Mouse (Mus musculus): Measurements from ENCODE around the gene Pak1. TPM values are rescaled to one million over a fixed set of nuclear protein-coding genes. Genes with fewer than 3 reads are reported as not detected.

Pak1 gene
- 88.8 and 104 TPM in 2 replicates for polyA plus RNA-seq (2014; fragmentation: Nextera tagmentation; extraction: Ambion mirVana)

- WGBS, result under 1% methylated on average over 21 of the region's 46 CpGs
- Histone ChIP-seq H3K9ac (ENCODE audit: low read depth, low read length) (peak within 1 kb of the TSS; percentile 86), H3K27ac (ENCODE audit: low read depth, low read length) (peak within 1 kb of the TSS; percentile 78), H3K27me3 (ENCODE audit: control insufficient read depth, insufficient read depth, low read length) (no peaks in the 10 kb centered on the region), H3K36me3 (ENCODE audit: control insufficient read depth, insufficient read depth, low read length) (no peaks in the 10 kb centered on the region), H3K9me3 (ENCODE audit: control insufficient read depth, low read length) (no peaks in the 10 kb centered on the region), H3K4me3 (ENCODE audit: low read depth, low read length) (peak within 1 kb of the TSS; percentile 87), H3K4me1 (replicated peaks; ENCODE audit: control insufficient read depth, insufficient read depth, low read length) (peaks cover 7% of the 10 kb centered on the region; the same call in 1 of the 2 replicates), H3K4me2 (replicated peaks; ENCODE audit: low read depth, low read length) (peak within 1 kb of the TSS; percentile 86)
- DNase-seq (ENCODE audit: low spot score) (peak; percentile 89), ATAC-seq (ENCODE audit: low FRiP score) (peak; percentile 96)
Measured at GRCm38 (mm10) chr7:97788190-97788668, at the start of gene Pak1. Pak1 (plus strand) TSS chr7:97788541.

GRCm38 (mm10) chr7:97740948-97741347 lies 47.4 kb upstream of the Pak1 start:
- Histone ChIP-seq H3K27ac (ENCODE audit: low read depth, low read length) (no peak overlapping the region), H3K4me2 (replicated peaks; ENCODE audit: low read depth, low read length) (no peak overlapping the region), H3K27me3 (ENCODE audit: control insufficient read depth, insufficient read depth, low read length) (no peaks in the 10 kb centered on the region), H3K9ac (ENCODE audit: low read depth, low read length) (no peak overlapping the region), H3K4me3 (ENCODE audit: low read depth, low read length) (no peak overlapping the region), H3K4me1 (replicated peaks; ENCODE audit: control insufficient read depth, insufficient read depth, low read length) (0 out of 2 replicates have a peak, but pooled peaks cover 2% of the 10 kb centered on the region), H3K36me3 (ENCODE audit: control insufficient read depth, insufficient read depth, low read length) (no peaks in the 10 kb centered on the region), H3K9me3 (ENCODE audit: control insufficient read depth, low read length) (no peaks in the 10 kb centered on the region)
- no peak for ATAC-seq (ENCODE audit: low FRiP score)
- WGBS, result 52% methylated on average over 10 of the region's 10 CpGs
- DNase-seq (ENCODE audit: low spot score), result no peak

- H3K4me3 ChIP-seq (ENCODE audit: low read depth, low read length), result no peak overlapping the region
- DNase-seq (ENCODE audit: low spot score) (no peak), ATAC-seq (ENCODE audit: low FRiP score) (no peak)
- no peak overlapping the region for H3K4me2 ChIP-seq (replicated peaks; ENCODE audit: low read depth, low read length)
- H3K36me3 ChIP-seq (ENCODE audit: control insufficient read depth, insufficient read depth, low read length), result no peaks in the 10 kb centered on the region
- no peak overlapping the region for H3K9ac ChIP-seq (ENCODE audit: low read depth, low read length)
- 24% methylated on average over 1 of the region's 1 CpGs for WGBS
- H3K27ac ChIP-seq (ENCODE audit: low read depth, low read length), result no peak overlapping the region
- H3K27me3 ChIP-seq (ENCODE audit: control insufficient read depth, insufficient read depth, low read length), result no peaks in the 10 kb centered on the region
- H3K9me3 ChIP-seq (ENCODE audit: control insufficient read depth, low read length), result no peaks in the 10 kb centered on the region
- H3K4me1 ChIP-seq (replicated peaks; ENCODE audit: control insufficient read depth, insufficient read depth, low read length), result 0 out of 2 replicates have a peak, but pooled peaks cover 2% of the 10 kb centered on the region
Measured at GRCm38 (mm10) chr7:97741756-97742291, 46.5 kb upstream of the Pak1 start.

GRCm38 (mm10) chr7:97745299-97745698 lies 43.0 kb upstream of the Pak1 start:
- H3K9me3 ChIP-seq (ENCODE audit: control insufficient read depth, low read length), result no peaks in the 10 kb centered on the region
- no peaks in the 10 kb centered on the region for H3K36me3 ChIP-seq (ENCODE audit: control insufficient read depth, insufficient read depth, low read length)
- no peak overlapping the region for H3K4me2 ChIP-seq (replicated peaks; ENCODE audit: low read depth, low read length)
- ATAC-seq (ENCODE audit: low FRiP score) (no peak), DNase-seq (ENCODE audit: low spot score) (peak; percentile 82)
- H3K9ac ChIP-seq (ENCODE audit: low read depth, low read length), result no peak overlapping the region
- H3K27me3 ChIP-seq (ENCODE audit: control insufficient read depth, insufficient read depth, low read length), result no peaks in the 10 kb centered on the region
- WGBS, result 21% methylated on average over 3 of the region's 3 CpGs
- H3K4me1 ChIP-seq (replicated peaks; ENCODE audit: control insufficient read depth, insufficient read depth, low read length), result peaks cover 4% of the 10 kb centered on the region
- no peak overlapping the region for H3K4me3 ChIP-seq (ENCODE audit: low read depth, low read length)
- no peak overlapping the region for H3K27ac ChIP-seq (ENCODE audit: low read depth, low read length)

- H3K4me1 ChIP-seq (replicated peaks; ENCODE audit: control insufficient read depth, insufficient read depth, low read length), result peaks cover 4% of the 10 kb centered on the region
- WGBS, result 73% methylated on average over 4 of the region's 4 CpGs
- H3K4me3 ChIP-seq (ENCODE audit: low read depth, low read length), result no peak overlapping the region
- no peaks in the 10 kb centered on the region for H3K36me3 ChIP-seq (ENCODE audit: control insufficient read depth, insufficient read depth, low read length)
- H3K9me3 ChIP-seq (ENCODE audit: control insufficient read depth, low read length), result no peaks in the 10 kb centered on the region
- no peaks in the 10 kb centered on the region for H3K27me3 ChIP-seq (ENCODE audit: control insufficient read depth, insufficient read depth, low read length)
- H3K4me2 ChIP-seq (replicated peaks; ENCODE audit: low read depth, low read length), result no peak overlapping the region
- no peak for ATAC-seq (ENCODE audit: low FRiP score)
- no peak overlapping the region for H3K9ac ChIP-seq (ENCODE audit: low read depth, low read length)
- DNase-seq (ENCODE audit: low spot score), result no peak
- H3K27ac ChIP-seq (ENCODE audit: low read depth, low read length), result no peak overlapping the region
Measured at GRCm38 (mm10) chr7:97747176-97747707, 41.1 kb upstream of the Pak1 start.

- no peak overlapping the region for H3K27ac ChIP-seq (ENCODE audit: low read depth, low read length)
- DNase-seq (ENCODE audit: low spot score) (peak; percentile 85), ATAC-seq (ENCODE audit: low FRiP score) (peak; percentile 73)
- no peak overlapping the region for H3K4me2 ChIP-seq (replicated peaks; ENCODE audit: low read depth, low read length)
- no peak overlapping the region for H3K4me3 ChIP-seq (ENCODE audit: low read depth, low read length)
- no peaks in the 10 kb centered on the region for H3K36me3 ChIP-seq (ENCODE audit: control insufficient read depth, insufficient read depth, low read length)
- 28% methylated on average over 28 of the region's 28 CpGs for WGBS
- H3K9ac ChIP-seq (ENCODE audit: low read depth, low read length), result no peak overlapping the region
- no peaks in the 10 kb centered on the region for H3K27me3 ChIP-seq (ENCODE audit: control insufficient read depth, insufficient read depth, low read length)
- peaks cover 4% of the 10 kb centered on the region for H3K4me1 ChIP-seq (replicated peaks; ENCODE audit: control insufficient read depth, insufficient read depth, low read length)
- no peaks in the 10 kb centered on the region for H3K9me3 ChIP-seq (ENCODE audit: control insufficient read depth, low read length)
Measured at GRCm38 (mm10) chr7:97747787-97748497, 40.4 kb upstream of the Pak1 start.

GRCm38 (mm10) chr7:97748527-97749206 lies 39.7 kb upstream of the Pak1 start:
- H3K9me3 ChIP-seq (ENCODE audit: control insufficient read depth, low read length), result no peaks in the 10 kb centered on the region
- H3K4me3 ChIP-seq (ENCODE audit: low read depth, low read length), result no peak overlapping the region
- 68% methylated on average over 10 of the region's 10 CpGs for WGBS
- no peaks in the 10 kb centered on the region for H3K36me3 ChIP-seq (ENCODE audit: control insufficient read depth, insufficient read depth, low read length)
- no peak overlapping the region for H3K27ac ChIP-seq (ENCODE audit: low read depth, low read length)
- DNase-seq (ENCODE audit: low spot score) (peak; percentile 32), ATAC-seq (ENCODE audit: low FRiP score) (peak; percentile 38; the same call in 1 of the 2 replicates)
- 0 out of 2 replicates have a peak overlapping the region, but pooled peaks have one; percentile 5 for H3K4me2 ChIP-seq (replicated peaks; ENCODE audit: low read depth, low read length)
- no peaks in the 10 kb centered on the region for H3K27me3 ChIP-seq (ENCODE audit: control insufficient read depth, insufficient read depth, low read length)
- no peak overlapping the region for H3K9ac ChIP-seq (ENCODE audit: low read depth, low read length)
- peaks cover 4% of the 10 kb centered on the region for H3K4me1 ChIP-seq (replicated peaks; ENCODE audit: control insufficient read depth, insufficient read depth, low read length)

- H3K27ac ChIP-seq (ENCODE audit: low read depth, low read length), result no peak overlapping the region
- H3K4me1 ChIP-seq (replicated peaks; ENCODE audit: control insufficient read depth, insufficient read depth, low read length), result peaks cover 4% of the 10 kb centered on the region
- ATAC-seq (ENCODE audit: low FRiP score) (peak; percentile 18; the same call in 1 of the 2 replicates), DNase-seq (ENCODE audit: low spot score) (peak; percentile 22)
- H3K9me3 ChIP-seq (ENCODE audit: control insufficient read depth, low read length), result no peaks in the 10 kb centered on the region
- 24% methylated on average over 19 of the region's 19 CpGs for WGBS
- H3K4me3 ChIP-seq (ENCODE audit: low read depth, low read length), result no peak overlapping the region
- no peaks in the 10 kb centered on the region for H3K27me3 ChIP-seq (ENCODE audit: control insufficient read depth, insufficient read depth, low read length)
- no peaks in the 10 kb centered on the region for H3K36me3 ChIP-seq (ENCODE audit: control insufficient read depth, insufficient read depth, low read length)
- H3K4me2 ChIP-seq (replicated peaks; ENCODE audit: low read depth, low read length), result 0 out of 2 replicates have a peak overlapping the region, but pooled peaks have one; percentile 5
- H3K9ac ChIP-seq (ENCODE audit: low read depth, low read length), result no peak overlapping the region
Measured at GRCm38 (mm10) chr7:97749207-97750190, 38.8 kb upstream of the Pak1 start.

All from hindbrain, embryonic 11.5 days (tissue).